Mouse (Mus musculus) hindbrain, embryonic 16.5 days (tissue): ENCODE data around the gene Mgl2. TPM values are rescaled to one million over a fixed set of nuclear protein-coding genes. Genes with fewer than 3 reads are reported as not detected.
A peak's percentile ranks its signal among the peaks of the same experiment; 100 is the strongest.

Experiments
- ATAC-seq: fragments of 200-750 bp; cut with Nextera tagmentation; 2 replicates; pipeline ENCODE4 v1.8.0; 2017; ENCODE audit warnings: moderate TSS enrichment, moderate library complexity
- H3K27ac ChIP-seq: fragments of 300-500 bp; sonication (generic); 2 replicates; pipeline ENCODE4 v1.5.1; 2014; ENCODE audit warnings: low read depth, mild to moderate bottlenecking, control low read depth, low read length, moderate library complexity
- H3K27me3 ChIP-seq: fragments of 300-500 bp; sonication (generic); replicated peaks from 2 replicates; pipeline ENCODE4 v1.6.1; 2014; ENCODE audit warnings: low read length; ENCODE audit not compliant: control insufficient read depth, insufficient read depth
- H3K36me3 ChIP-seq: fragments of 300-500 bp; sonication (generic); 2 replicates; pipeline ENCODE4 v1.6.1; 2014; ENCODE audit warnings: mild to moderate bottlenecking, low read length, moderate library complexity, mixed read lengths; ENCODE audit not compliant: control insufficient read depth, insufficient read depth
- H3K4me1 ChIP-seq: fragments of 300-500 bp; sonication (generic); 2 replicates; pipeline ENCODE4 v1.6.1; 2014; ENCODE audit warnings: low read depth, low read length; ENCODE audit not compliant: control insufficient read depth, insufficient read depth
- H3K4me2 ChIP-seq: fragments of 300-500 bp; sonication (generic); 2 replicates; pipeline ENCODE4 v1.6.1; 2014; ENCODE audit warnings: mild to moderate bottlenecking, low read length, control low read depth, moderate library complexity
- H3K4me3 ChIP-seq: fragments of 300-500 bp; sonication (generic); 2 replicates; pipeline ENCODE4 v1.5.1; 2014; ENCODE audit warnings: mild to moderate bottlenecking, low read length, control low read depth, moderate library complexity
- H3K9ac ChIP-seq: fragments of 300-500 bp; sonication (generic); 2 replicates; pipeline ENCODE4 v1.6.1; 2014; ENCODE audit warnings: low read depth, mild to moderate bottlenecking, control low read depth, low read length, moderate library complexity
- H3K9me3 ChIP-seq: fragments of 300-500 bp; sonication (generic); 2 replicates; pipeline ENCODE4 v1.6.1; 2014; ENCODE audit warnings: mild to moderate bottlenecking, low read length, moderate library complexity; ENCODE audit not compliant: control insufficient read depth
- WGBS: fragments of 180-500 bp; shearing (Covaris S2); extraction: QIAGEN DNeasy Blood & Tissue Kit; methylation state at CpG from one replicate; pipeline ENCODE4 v1.1.7; 2014; 5-methylcytosine and 5-hydroxymethylcytosine counted together
- polyA plus RNA-seq: library from polyadenylated mRNA; unstranded; fragments of >200 nt; fragmentation: Nextera tagmentation; extraction: Ambion mirVana; gene quantifications from 2 replicates; pipeline ENCODE4 v1.2.1, GENCODE M21; 2015

The Mgl2 gene
- polyA plus RNA-seq, 1 experiment from 2014 or later, result 1.2 TPM

- Histone ChIP-seq H3K27ac (no peak overlapping the region), H3K9ac (no peak overlapping the region), H3K9me3 (0 out of 2 replicates have a peak, but pooled peaks cover 2% of the 10 kb centered on the region), H3K27me3 (no peaks in the 10 kb centered on the region), H3K4me2 (no peak overlapping the region), H3K4me3 (no peak overlapping the region), H3K36me3 (no peaks in the 10 kb centered on the region), H3K4me1 (no peaks in the 10 kb centered on the region)
- no peak for ATAC-seq
- WGBS, result 88% methylated on average over 11 of the region's 11 CpGs
These were observed 48.2 kb downstream of the Mgl2 start for GRCm38 (mm10) chr11:70178311-70178710.

GRCm38 (mm10) chr11:70178756-70179155 lies 48.6 kb downstream of the Mgl2 start:
- Histone ChIP-seq H3K4me2 (no peak overlapping the region), H3K9ac (no peak overlapping the region), H3K36me3 (no peaks in the 10 kb centered on the region), H3K9me3 (0 out of 2 replicates have a peak, but pooled peaks cover 2% of the 10 kb centered on the region), H3K27me3 (no peaks in the 10 kb centered on the region), H3K27ac (no peak overlapping the region), H3K4me3 (no peak overlapping the region), H3K4me1 (no peaks in the 10 kb centered on the region)
- 81% methylated on average over 11 of the region's 11 CpGs for WGBS
- no peak for ATAC-seq

- no peaks in the 10 kb centered on the region for H3K4me1 ChIP-seq
- no peak overlapping the region for H3K9ac ChIP-seq
- H3K4me2 ChIP-seq, result peak overlapping the region; percentile 33; the same call in 1 of the 2 replicates
- H3K36me3 ChIP-seq, result no peaks in the 10 kb centered on the region
- 0 out of 2 replicates have a peak, but pooled peaks cover 2% of the 10 kb centered on the region for H3K9me3 ChIP-seq
- H3K27ac ChIP-seq, result no peak overlapping the region
- WGBS, result 39% methylated on average over 14 of the region's 14 CpGs
- no peak for ATAC-seq
- H3K4me3 ChIP-seq, result no peak overlapping the region
- no peaks in the 10 kb centered on the region for H3K27me3 ChIP-seq
These were observed 49.3 kb downstream of the Mgl2 start for GRCm38 (mm10) chr11:70179401-70179800.

- WGBS, result 89% methylated on average over 4 of the region's 4 CpGs
These were observed 50.4 kb downstream of the Mgl2 start for GRCm38 (mm10) chr11:70180496-70180895.

GRCm38 (mm10) chr11:70185120-70185519 lies 55.0 kb downstream of the Mgl2 start:
- Histone ChIP-seq H3K36me3 (no peaks in the 10 kb centered on the region), H3K27me3 (no peaks in the 10 kb centered on the region), H3K9ac (no peak overlapping the region), H3K9me3 (no peaks in the 10 kb centered on the region), H3K4me1 (no peaks in the 10 kb centered on the region), H3K4me2 (no peak overlapping the region), H3K4me3 (no peak overlapping the region), H3K27ac (no peak overlapping the region)
- no peak for ATAC-seq
- 84% methylated on average over 7 of the region's 7 CpGs for WGBS

More at GRCm38 (mm10) chr11:70180496-70180895, 50.4 kb downstream of the Mgl2 start:
- no peak overlapping the region for H3K27ac ChIP-seq
- H3K27me3 ChIP-seq, result no peaks in the 10 kb centered on the region
- no peaks in the 10 kb centered on the region for H3K36me3 ChIP-seq
- H3K9me3 ChIP-seq, result 0 out of 2 replicates have a peak, but pooled peaks cover 2% of the 10 kb centered on the region
- H3K4me1 ChIP-seq, result no peaks in the 10 kb centered on the region
- H3K4me3 ChIP-seq, result no peak overlapping the region
- no peak overlapping the region for H3K9ac ChIP-seq
- no peak overlapping the region for H3K4me2 ChIP-seq
- ATAC-seq, result no peak

Other genes with a start within 250 kb of the Mgl2 start
- 2.2 and 3.2 TPM in 2 replicates for gene Kctd11, start 248.9 kb upstream of the Mgl2 start, polyA plus RNA-seq
- gene Acap1, start 234.8 kb upstream of the Mgl2 start, polyA plus RNA-seq, result 0.13 and 0.25 TPM in 2 replicates
- gene 2810408A11Rik, start 229.3 kb upstream of the Mgl2 start, polyA plus RNA-seq, result 5.5 and 6.3 TPM in 2 replicates
- 17.8 and 19.0 TPM in 2 replicates for gene Neurl4, start 229.3 kb upstream of the Mgl2 start, polyA plus RNA-seq
- gene Gps2, start 216.4 kb upstream of the Mgl2 start, polyA plus RNA-seq, result 55.2 and 65.7 TPM in 2 replicates
- gene Eif5a, start 208.4 kb upstream of the Mgl2 start, polyA plus RNA-seq, result 1,120 and 1,123 TPM in 2 replicates
- 5.7 and 6.2 TPM in 2 replicates for gene Ybx2, start 194.5 kb upstream of the Mgl2 start, polyA plus RNA-seq
- gene Slc2a4, start 182.1 kb upstream of the Mgl2 start, polyA plus RNA-seq, result 4.7 and 5.8 TPM in 2 replicates
- 0.17 and 0.33 TPM in 2 replicates for gene Cldn7, start 165.6 kb upstream of the Mgl2 start, polyA plus RNA-seq
- 26.9 and 27.4 TPM in 2 replicates for gene Ctdnep1, start 149.2 kb upstream of the Mgl2 start, polyA plus RNA-seq
- gene Elp5, start 147.8 kb upstream of the Mgl2 start, polyA plus RNA-seq, result 168 and 188 TPM in 2 replicates
- 576 and 581 TPM in 2 replicates for gene Gabarap, start 139.2 kb upstream of the Mgl2 start, polyA plus RNA-seq
- gene Phf23, start 134.6 kb upstream of the Mgl2 start, polyA plus RNA-seq, result 54.2 and 55.4 TPM in 2 replicates
- gene Dvl2, start 129.7 kb upstream of the Mgl2 start, polyA plus RNA-seq, result 21.0 and 25.4 TPM in 2 replicates
- 66.6 and 69.1 TPM in 2 replicates for gene Acadvl, start 114.9 kb upstream of the Mgl2 start, polyA plus RNA-seq
- gene Dlg4, start 113.4 kb upstream of the Mgl2 start, polyA plus RNA-seq, result 23.1 and 23.4 TPM in 2 replicates
- 3.9 and 4.4 TPM in 2 replicates for gene Asgr1, start 76.2 kb upstream of the Mgl2 start, polyA plus RNA-seq
- gene Asgr2, start 37.7 kb upstream of the Mgl2 start, polyA plus RNA-seq, result not detected in 2 replicates
- gene Clec10a, start 25.9 kb downstream of the Mgl2 start, polyA plus RNA-seq, result 1.0 and 1.2 TPM in 2 replicates
- 8.7 and 9.7 TPM in 2 replicates for gene Slc16a11, start 82.4 kb downstream of the Mgl2 start, polyA plus RNA-seq
- gene Slc16a13, start 90.7 kb downstream of the Mgl2 start, polyA plus RNA-seq, result 11.9 and 15.2 TPM in 2 replicates
- gene Bcl6b, start 99.5 kb downstream of the Mgl2 start, polyA plus RNA-seq, result 5.1 and 6.6 TPM in 2 replicates
- gene 0610010K14Rik, start 107.6 kb downstream of the Mgl2 start, polyA plus RNA-seq, result 167 and 175 TPM in 2 replicates
- gene Gm21988, start 109.5 kb downstream of the Mgl2 start, polyA plus RNA-seq, result 13.8 and 15.7 TPM in 2 replicates
- gene Rnasek, start 109.5 kb downstream of the Mgl2 start, polyA plus RNA-seq, result 416 and 443 TPM in 2 replicates
- 1.1 and 1.3 TPM in 2 replicates for gene Alox12, start 125.0 kb downstream of the Mgl2 start, polyA plus RNA-seq
- gene Alox12e, start 192.3 kb downstream of the Mgl2 start, polyA plus RNA-seq, result 0.09 and 0.14 TPM in 2 replicates
- gene Alox15, start 221.7 kb downstream of the Mgl2 start, polyA plus RNA-seq, result 0.06 TPM in 1 of 2 replicates, not detected in the other